Mouse (Mus musculus) midbrain, postnatal 0 days (tissue): ENCODE data around the gene Rab3il1. TPM values are rescaled to one million over a fixed set of nuclear protein-coding genes. Genes with fewer than 3 reads are reported as not detected.

ENCODE experiments used
- ATAC-seq: fragments of 200-750 bp; cut with Nextera tagmentation; 2 replicates; pipeline ENCODE4 v1.8.0; 2017; ENCODE audit warnings: moderate number of reproducible peaks, mild to moderate bottlenecking, moderate TSS enrichment, moderate library complexity; ENCODE audit not compliant: low FRiP score
- DNase-seq: peaks from one replicate; pipeline ENCODE4 v3.0.0-alpha.2; 2015; ENCODE audit warnings: low spot score
- H3K27ac ChIP-seq: fragments of 300-500 bp; sonication (generic); 2 replicates; pipeline ENCODE4 v1.5.1; 2014; ENCODE audit warnings: low read depth, mild to moderate bottlenecking, low read length, mixed read lengths
- H3K27me3 ChIP-seq: fragments of 300-500 bp; sonication (generic); 2 replicates; pipeline ENCODE4 v1.6.1; 2014; ENCODE audit warnings: low read length, control low read depth, mixed read lengths; ENCODE audit not compliant: insufficient read depth
- H3K36me3 ChIP-seq: fragments of 300-500 bp; sonication (generic); 2 replicates; pipeline ENCODE4 v1.6.1; 2014; ENCODE audit warnings: low read length, control low read depth, mixed read lengths; ENCODE audit not compliant: insufficient read depth
- H3K4me1 ChIP-seq: fragments of 300-500 bp; sonication (generic); 2 replicates; pipeline ENCODE4 v1.6.1; 2014; ENCODE audit warnings: mild to moderate bottlenecking, control low read depth, antibody characterized with exemption, low read length, mixed read lengths; ENCODE audit not compliant: insufficient read depth
- H3K4me2 ChIP-seq: fragments of 300-500 bp; sonication (generic); 2 replicates; pipeline ENCODE4 v1.6.1; 2014; ENCODE audit warnings: low read depth, mild to moderate bottlenecking, low read length, mixed read lengths; ENCODE audit not compliant: poor library complexity, severe bottlenecking
- H3K4me3 ChIP-seq: fragments of 300-500 bp; sonication (generic); 2 replicates; pipeline ENCODE4 v1.5.1; 2014; ENCODE audit warnings: low read depth, mild to moderate bottlenecking, low read length, moderate library complexity
- H3K9ac ChIP-seq: fragments of 300-500 bp; sonication (generic); replicated peaks from 2 replicates; pipeline ENCODE4 v1.6.1; 2014; ENCODE audit warnings: mild to moderate bottlenecking, low read length, moderate library complexity, mixed read lengths; ENCODE audit not compliant: poor library complexity, severe bottlenecking
- H3K9me3 ChIP-seq: fragments of 300-500 bp; sonication (generic); 2 replicates; pipeline ENCODE4 v1.6.1; 2016; ENCODE audit warnings: low read length, control low read depth
- CTCF ChIP-seq: IDR thresholded peaks from 2 replicates; pipeline ENCODE4 v1.5.1; 2016; ENCODE audit warnings: antibody characterized with exemption, mild to moderate bottlenecking
- WGBS: fragments of 180-500 bp; shearing (Covaris S2); extraction: QIAGEN DNeasy Blood & Tissue Kit; methylation state at CpG from one replicate; pipeline ENCODE4 v1.1.7; 2014; 5-methylcytosine and 5-hydroxymethylcytosine counted together
- polyA plus RNA-seq: library from polyadenylated mRNA; unstranded; fragments of >200 nt; fragmentation: Nextera tagmentation; extraction: Ambion mirVana; gene quantifications from 2 replicates; pipeline ENCODE4 v1.2.1, GENCODE M21; 2015
- total RNA-seq: library from RNA; depleted of rRNA; stranded (reverse); fragments of >200 nt; gene quantifications from 2 replicates; pipeline ENCODE4 v1.2.3, GENCODE M21; 2014

The Rab3il1 gene
- total and polyA plus RNA-seq, 2 experiments from 2014 or later = 21.7 to 23.3 TPM

GRCm38 (mm10) chr19:10033211-10033973 is 31.9 kb downstream of the Rab3il1 start:
- Histone ChIP-seq H3K27me3 (no peaks in the 10 kb centered on the region), H3K27ac (no peak overlapping the region), H3K36me3 (peaks cover 14% of the 10 kb centered on the region; the same call in 1 of the 2 replicates), H3K4me2 (no peak overlapping the region), H3K9me3 (no peaks in the 10 kb centered on the region), H3K9ac (no peak overlapping the region; the same call in 1 of the 2 replicates), H3K4me1 (no peaks in the 10 kb centered on the region), H3K4me3 (no peak overlapping the region)
- peak; percentile 91 for TF ChIP-seq CTCF
- DNase-seq = peak; percentile 77
- 39% methylated on average over 8 of the region's 8 CpGs for WGBS
- ATAC-seq = peak; percentile 52

DNA sequence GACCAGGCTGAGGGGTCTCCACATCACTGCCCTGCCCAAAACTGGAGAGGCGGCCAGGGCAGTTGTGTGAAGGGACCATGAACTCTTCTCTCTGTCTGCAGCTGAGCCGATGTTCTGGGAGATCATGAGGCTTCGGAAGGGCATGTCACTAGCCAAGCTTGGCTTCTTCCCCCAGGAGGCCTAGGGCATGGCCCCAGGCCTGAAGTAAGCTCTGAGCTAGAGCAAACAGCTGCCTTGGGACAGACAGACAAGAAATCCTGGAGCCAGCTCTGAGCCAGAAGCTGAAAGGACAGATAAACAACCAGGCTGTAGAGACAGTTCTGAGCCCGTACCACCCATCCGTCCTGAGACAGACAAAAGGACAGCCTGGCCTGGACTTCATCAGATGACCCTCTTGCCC is 32.9 kb downstream of the Rab3il1 start:
- no peak for DNase-seq
- Histone ChIP-seq H3K9ac (no peak overlapping the region), H3K36me3 (peaks cover 14% of the 10 kb centered on the region; the same call in 1 of the 2 replicates), H3K4me3 (no peak overlapping the region), H3K4me1 (no peaks in the 10 kb centered on the region), H3K27ac (no peak overlapping the region), H3K4me2 (no peak overlapping the region), H3K27me3 (no peaks in the 10 kb centered on the region), H3K9me3 (no peaks in the 10 kb centered on the region)
- TF ChIP-seq CTCF = no peak
- WGBS = 68% methylated on average over 5 of the region's 5 CpGs
- ATAC-seq = no peak

DNA sequence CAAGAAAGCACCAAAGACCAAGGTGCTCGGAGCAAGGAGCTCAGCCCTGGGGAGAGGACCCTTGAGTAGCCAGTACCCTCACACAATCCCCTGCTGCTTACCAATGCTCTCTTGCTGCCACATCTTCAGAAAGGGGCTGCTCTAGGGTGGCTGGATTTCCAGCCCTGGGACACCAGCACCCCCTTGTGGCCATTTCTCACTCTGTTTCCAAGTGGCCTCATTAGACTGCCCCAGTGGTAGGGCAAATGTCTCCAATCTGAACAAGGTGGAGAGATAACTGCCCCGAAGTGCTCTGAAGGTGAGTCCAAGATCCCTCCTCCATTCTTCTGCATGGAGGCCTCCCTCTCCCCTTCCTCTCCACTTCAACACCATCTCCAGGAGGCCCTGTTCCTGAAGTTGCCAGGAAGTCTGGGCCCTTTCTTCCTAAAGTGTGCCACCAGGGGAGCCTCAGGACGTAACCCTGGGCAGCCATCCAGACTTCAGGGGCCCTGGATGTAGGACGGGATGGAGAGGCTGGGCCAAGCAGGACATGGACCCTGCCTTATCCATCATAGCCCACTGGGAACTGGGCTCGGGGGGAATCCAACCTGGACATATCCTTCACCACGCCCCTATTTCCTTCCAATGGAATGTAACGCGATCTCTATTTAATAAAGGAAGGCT is 33.4 kb downstream of the Rab3il1 start:
- no peak overlapping the region for H3K4me3 ChIP-seq
- no peak overlapping the region for H3K9ac ChIP-seq
- DNase-seq (peak; percentile 69), ATAC-seq (peak; percentile 41)
- H3K36me3 ChIP-seq = peaks cover 12% of the 10 kb centered on the region; the same call in 1 of the 2 replicates
- no peaks in the 10 kb centered on the region for H3K27me3 ChIP-seq
- no peaks in the 10 kb centered on the region for H3K4me1 ChIP-seq
- 55% methylated on average over 8 of the region's 8 CpGs for WGBS
- H3K9me3 ChIP-seq = no peaks in the 10 kb centered on the region
- no peak overlapping the region for H3K27ac ChIP-seq
- H3K4me2 ChIP-seq = no peak overlapping the region
- peak; percentile 85 for TF ChIP-seq CTCF

GRCm38 (mm10) chr19:10037534-10037933 is 36.1 kb downstream of the Rab3il1 start:
- no peak for TF ChIP-seq CTCF
- no peak overlapping the region for H3K4me2 ChIP-seq
- DNase-seq = no peak
- H3K4me1 ChIP-seq = no peaks in the 10 kb centered on the region; the same call in 1 of the 2 replicates
- 51% methylated on average over 2 of the region's 2 CpGs for WGBS
- H3K36me3 ChIP-seq = peaks cover 1% of the 10 kb centered on the region; the same call in 1 of the 2 replicates
- no peak overlapping the region for H3K27ac ChIP-seq
- no peak overlapping the region for H3K4me3 ChIP-seq
- no peaks in the 10 kb centered on the region for H3K9me3 ChIP-seq
- ATAC-seq = no peak
- H3K27me3 ChIP-seq = no peaks in the 10 kb centered on the region
- H3K9ac ChIP-seq = no peak overlapping the region

- H3K27ac ChIP-seq = no peak overlapping the region
- 75% methylated on average over 3 of the region's 3 CpGs for WGBS
- H3K4me3 ChIP-seq = no peak overlapping the region
- no peaks in the 10 kb centered on the region for H3K36me3 ChIP-seq
- peaks cover 6% of the 10 kb centered on the region for H3K4me1 ChIP-seq
- ATAC-seq = no peak
- no peak for DNase-seq
- no peak overlapping the region for H3K9ac ChIP-seq
- H3K9me3 ChIP-seq = no peaks in the 10 kb centered on the region
- no peak overlapping the region for H3K4me2 ChIP-seq
- TF ChIP-seq CTCF = no peak
- no peaks in the 10 kb centered on the region for H3K27me3 ChIP-seq
Observed at GRCm38 (mm10) chr19:10038364-10038763, 36.9 kb downstream of the Rab3il1 start.

GRCm38 (mm10) chr19:10038910-10039309 is 37.4 kb downstream of the Rab3il1 start:
- H3K27ac ChIP-seq = no peak overlapping the region
- no peaks in the 10 kb centered on the region for H3K36me3 ChIP-seq
- H3K9me3 ChIP-seq = no peaks in the 10 kb centered on the region
- DNase-seq (peak; percentile 36), ATAC-seq (no peak)
- 24% methylated on average over 3 of the region's 3 CpGs for WGBS
- no peaks in the 10 kb centered on the region for H3K27me3 ChIP-seq
- H3K9ac ChIP-seq = no peak overlapping the region
- H3K4me2 ChIP-seq = no peak overlapping the region
- no peak for TF ChIP-seq CTCF
- no peak overlapping the region for H3K4me3 ChIP-seq
- H3K4me1 ChIP-seq = peaks cover 6% of the 10 kb centered on the region
